Mouse (Mus musculus) hindbrain, embryonic 11.5 days (tissue): ENCODE data around the gene Pafah1b3. TPM values are rescaled to one million over a fixed set of nuclear protein-coding genes. Genes with fewer than 3 reads are reported as not detected.
"Not testable (repeated sequence)": the region's sequence is repeated elsewhere in the genome, so short reads cannot be mapped to it uniquely, and the experiment has no call there.

Experiments
- ATAC-seq: fragments of 200-750 bp; cut with Nextera tagmentation; 2 replicates; pipeline ENCODE4 v1.8.0; 2017; ENCODE audit warnings: mild to moderate bottlenecking, moderate TSS enrichment, moderate library complexity; ENCODE audit not compliant: low FRiP score
- DNase-seq: peaks from one replicate; pipeline ENCODE4 v3.0.0-alpha.2; 2015; ENCODE audit warnings: low spot score
- H3K27ac ChIP-seq: fragments of 300-500 bp; sonication (generic); 2 replicates; pipeline ENCODE4 v1.5.1; 2014; ENCODE audit warnings: mild to moderate bottlenecking, low read depth, low read length
- H3K27me3 ChIP-seq: fragments of 300-500 bp; sonication (generic); 2 replicates; pipeline ENCODE4 v1.6.1; 2014; ENCODE audit warnings: mild to moderate bottlenecking, low read length, moderate library complexity, mixed read lengths; ENCODE audit not compliant: control insufficient read depth, insufficient read depth
- H3K36me3 ChIP-seq: fragments of 300-500 bp; sonication (generic); 2 replicates; pipeline ENCODE4 v1.6.1; 2014; ENCODE audit warnings: mild to moderate bottlenecking, low read length, moderate library complexity, mixed read lengths; ENCODE audit not compliant: control insufficient read depth, insufficient read depth
- H3K4me1 ChIP-seq: fragments of 300-500 bp; sonication (generic); replicated peaks from 2 replicates; pipeline ENCODE4 v1.6.1; 2014; ENCODE audit warnings: low read length, mixed read lengths; ENCODE audit not compliant: control insufficient read depth, insufficient read depth
- H3K4me2 ChIP-seq: fragments of 300-500 bp; sonication (generic); replicated peaks from 2 replicates; pipeline ENCODE4 v1.6.1; 2014; ENCODE audit warnings: mild to moderate bottlenecking, low read depth, low read length
- H3K4me3 ChIP-seq: fragments of 300-500 bp; sonication (generic); 2 replicates; pipeline ENCODE4 v1.5.1; 2014; ENCODE audit warnings: low read depth, low read length
- H3K9ac ChIP-seq: fragments of 300-500 bp; sonication (generic); 2 replicates; pipeline ENCODE4 v1.6.1; 2014; ENCODE audit warnings: low read depth, low read length
- H3K9me3 ChIP-seq: fragments of 300-500 bp; sonication (generic); 2 replicates; pipeline ENCODE4 v1.6.1; 2016; ENCODE audit warnings: low read length; ENCODE audit not compliant: control insufficient read depth
- WGBS: fragments of 180-500 bp; shearing (Covaris S2); extraction: QIAGEN DNeasy Blood & Tissue Kit; methylation state at CpG from one replicate; pipeline ENCODE4 v1.1.7; 2014; 5-methylcytosine and 5-hydroxymethylcytosine counted together
- polyA plus RNA-seq: library from polyadenylated mRNA; unstranded; fragments of >200 nt; fragmentation: Nextera tagmentation; extraction: Ambion mirVana; gene quantifications from 2 replicates; pipeline ENCODE4 v1.2.1, GENCODE M21; 2014

The Pafah1b3 gene
- 335 and 344 TPM in 2 replicates for polyA plus RNA-seq

- DNase-seq (peak; percentile 94), ATAC-seq (peak; percentile 94)
- Histone ChIP-seq H3K4me3 (peak within 1 kb of the TSS; percentile 78), H3K4me1 (no peaks in the 10 kb centered on the region), H3K4me2 (peak within 1 kb of the TSS; percentile 75), H3K27ac (peak within 1 kb of the TSS; percentile 87), H3K9ac (peak within 1 kb of the TSS; percentile 85), H3K27me3 (no peaks in the 10 kb centered on the region), H3K36me3 (peaks cover 8% of the 10 kb centered on the region), H3K9me3 (no peaks in the 10 kb centered on the region)
- under 1% methylated on average over 52 of the region's 52 CpGs for WGBS
Measured at GRCm38 (mm10) chr7:25297454-25298325, at the start of gene Pafah1b3. Gene Pafah1b3, minus strand, starts transcription at chr7:25297986.

GRCm38 (mm10) chr7:25341000-25341784 lies 43.4 kb upstream of the Pafah1b3 start:
- Histone ChIP-seq H3K4me3 (no peak overlapping the region), H3K27ac (no peak overlapping the region), H3K4me2 (no peak overlapping the region), H3K9me3 (no peaks in the 10 kb centered on the region), H3K4me1 (no peaks in the 10 kb centered on the region), H3K9ac (no peak overlapping the region), H3K36me3 (0 out of 2 replicates have a peak, but pooled peaks cover 5% of the 10 kb centered on the region), H3K27me3 (no peaks in the 10 kb centered on the region)
- 81% methylated on average over 20 of the region's 20 CpGs for WGBS
- DNase-seq (no peak), ATAC-seq (no peak)

- DNase-seq, result no peak
- no peak overlapping the region for H3K4me2 ChIP-seq
- H3K27ac ChIP-seq, result no peak overlapping the region
- H3K4me3 ChIP-seq, result no peak overlapping the region
- H3K9ac ChIP-seq, result no peak overlapping the region
- 90% methylated on average over 9 of the region's 9 CpGs for WGBS
- no peaks in the 10 kb centered on the region for H3K9me3 ChIP-seq
- H3K36me3 ChIP-seq, result peaks cover 11% of the 10 kb centered on the region; the same call in 1 of the 2 replicates
- no peak for ATAC-seq
- no peaks in the 10 kb centered on the region for H3K27me3 ChIP-seq
- H3K4me1 ChIP-seq, result no peaks in the 10 kb centered on the region
Measured at GRCm38 (mm10) chr7:25339329-25339728, 41.5 kb upstream of the Pafah1b3 start.

GRCm38 (mm10) chr7:25334472-25334871 lies 36.7 kb upstream of the Pafah1b3 start:
- DNase-seq, result no peak
- no peaks in the 10 kb centered on the region for H3K9me3 ChIP-seq
- H3K4me2 ChIP-seq, result no peak overlapping the region
- 0 out of 2 replicates have a peak, but pooled peaks have one; percentile 7 for ATAC-seq
- no peak overlapping the region for H3K27ac ChIP-seq
- H3K4me1 ChIP-seq, result no peaks in the 10 kb centered on the region
- peaks cover 10% of the 10 kb centered on the region; the same call in 1 of the 2 replicates for H3K36me3 ChIP-seq
- no peaks in the 10 kb centered on the region for H3K27me3 ChIP-seq
- 88% methylated on average over 12 of the region's 12 CpGs for WGBS
- no peak overlapping the region for H3K9ac ChIP-seq
- H3K4me3 ChIP-seq, result no peak overlapping the region

GRCm38 (mm10) chr7:25333596-25334307 lies 36.0 kb upstream of the Pafah1b3 start:
- Histone ChIP-seq H3K4me2 (no peak overlapping the region), H3K9ac (peak overlapping the region; percentile 8; the same call in 1 of the 2 replicates), H3K27me3 (no peaks in the 10 kb centered on the region), H3K9me3 (no peaks in the 10 kb centered on the region), H3K4me1 (no peaks in the 10 kb centered on the region), H3K4me3 (no peak overlapping the region), H3K36me3 (peaks cover 10% of the 10 kb centered on the region; the same call in 1 of the 2 replicates), H3K27ac (no peak overlapping the region)
- ATAC-seq, result peak; percentile 71; the same call in 1 of the 2 replicates
- WGBS, result 42% methylated on average over 16 of the region's 16 CpGs
- DNase-seq, result peak; percentile 84

GRCm38 (mm10) chr7:25326233-25326632 lies 28.4 kb upstream of the Pafah1b3 start:
- H3K4me1 ChIP-seq, result no peaks in the 10 kb centered on the region
- DNase-seq (no peak), ATAC-seq (no peak)
- WGBS, result 86% methylated on average over 8 of the region's 8 CpGs
- no peaks in the 10 kb centered on the region for H3K27me3 ChIP-seq
- 0 out of 2 replicates have a peak, but pooled peaks cover 1% of the 10 kb centered on the region for H3K36me3 ChIP-seq
- no peak overlapping the region for H3K4me2 ChIP-seq
- no peaks in the 10 kb centered on the region for H3K9me3 ChIP-seq
- no peak overlapping the region for H3K4me3 ChIP-seq
- H3K27ac ChIP-seq, result no peak overlapping the region
- no peak overlapping the region for H3K9ac ChIP-seq

GRCm38 (mm10) chr7:25325431-25325830 lies 27.6 kb upstream of the Pafah1b3 start:
- H3K4me3 ChIP-seq, H3K27me3 ChIP-seq, H3K27ac ChIP-seq, H3K36me3 ChIP-seq, DNase-seq, H3K9me3 ChIP-seq, ATAC-seq, H3K4me1 ChIP-seq, H3K9ac ChIP-seq, H3K4me2 ChIP-seq: not testable (repeated sequence)
- 88% methylated on average over 5 of the region's 6 CpGs for WGBS

- Histone ChIP-seq H3K9me3 (no peaks in the 10 kb centered on the region), H3K27ac (no peak overlapping the region), H3K36me3 (no peaks in the 10 kb centered on the region), H3K4me1 (no peaks in the 10 kb centered on the region), H3K27me3 (no peaks in the 10 kb centered on the region), H3K9ac (no peak overlapping the region), H3K4me3 (no peak overlapping the region), H3K4me2 (no peak overlapping the region)
- DNase-seq, result no peak
- 91% methylated on average over 2 of the region's 2 CpGs for WGBS
- ATAC-seq, result no peak
Measured at GRCm38 (mm10) chr7:25323219-25323618, 25.4 kb upstream of the Pafah1b3 start.
